Mouse (Mus musculus): ENCODE results near the gene Ube4a. TPM values are rescaled to one million over a fixed set of nuclear protein-coding genes. Genes with fewer than 3 reads are reported as not detected.
"Not testable (repeated sequence)": the region's sequence is repeated elsewhere in the genome, so short reads cannot be mapped to it uniquely, and the experiment has no call there.

The Ube4a gene
- polyA plus RNA-seq, 1 experiment from 2014 or later, result 38.2 TPM

DNA sequence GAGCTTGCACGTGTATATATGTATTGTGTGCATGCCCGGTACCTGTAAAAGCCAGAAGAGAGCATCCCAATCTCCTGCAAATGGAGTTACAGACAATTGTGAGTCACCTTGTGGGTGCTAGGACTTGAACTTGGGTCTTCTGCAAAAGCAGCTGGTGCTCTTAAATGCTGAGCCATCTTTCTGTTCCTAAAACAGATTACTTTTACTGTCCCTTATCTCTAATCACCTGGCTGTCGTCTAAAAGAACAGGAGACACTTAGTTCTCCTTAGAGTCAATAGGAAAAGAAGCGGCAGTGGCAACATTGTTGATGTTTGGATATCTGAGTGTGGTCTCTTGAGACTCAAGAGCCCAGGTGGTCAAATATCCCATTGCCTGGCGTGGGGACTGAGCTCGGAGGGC, 12.4 kb upstream of the Ube4a start:
- Histone ChIP-seq H3K4me1 (ENCODE audit: control insufficient read depth, insufficient read depth, low read length) (no peaks in the 10 kb centered on the region), H3K9me3 (ENCODE audit: control insufficient read depth, low read length) (no peaks in the 10 kb centered on the region), H3K27ac (ENCODE audit: low read depth, low read length) (no peak overlapping the region), H3K4me3 (ENCODE audit: low read depth, low read length) (no peak overlapping the region), H3K4me2 (ENCODE audit: low read depth) (no peak overlapping the region), H3K36me3 (ENCODE audit: control insufficient read depth, insufficient read depth, low read length) (no peaks in the 10 kb centered on the region), H3K9ac (ENCODE audit: low read length) (no peak overlapping the region), H3K27me3 (ENCODE audit: control insufficient read depth, insufficient read depth, low read length) (no peaks in the 10 kb centered on the region)
- DNase-seq (ENCODE audit: low spot score) (no peak), ATAC-seq (ENCODE audit: insufficient read depth, low FRiP score, low TSS enrichment) (no peak)
- WGBS, result 70% methylated on average over 6 of the region's 6 CpGs

DNA sequence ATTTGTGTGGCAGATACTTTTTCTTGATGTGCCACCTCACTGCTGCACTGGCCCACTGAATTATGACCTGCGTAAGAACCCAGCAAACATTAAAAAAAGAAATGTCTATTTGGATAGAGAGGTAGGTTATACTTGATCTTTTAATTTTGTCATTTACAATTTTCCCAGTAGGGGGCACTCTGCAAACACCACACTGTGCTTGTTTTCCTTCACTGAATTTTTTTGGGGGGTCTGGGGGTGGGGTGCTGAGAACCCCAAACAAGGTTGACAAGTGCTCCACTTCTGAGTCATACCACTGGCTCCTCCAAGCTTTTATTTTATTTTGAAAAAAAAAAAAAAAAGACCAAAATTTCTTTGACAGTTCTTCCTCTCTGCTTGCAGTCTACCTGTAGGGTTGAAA, 4.0 kb upstream of the Ube4a start:
- H3K27me3 ChIP-seq (ENCODE audit: control insufficient read depth, insufficient read depth, low read length), result no peaks in the 10 kb centered on the region
- no peak overlapping the region for H3K9ac ChIP-seq (ENCODE audit: low read length)
- H3K4me2 ChIP-seq (ENCODE audit: low read depth), result no peak overlapping the region
- H3K4me3 ChIP-seq (ENCODE audit: low read depth, low read length), result no peak overlapping the region
- DNase-seq (ENCODE audit: low spot score) (no peak), ATAC-seq (ENCODE audit: insufficient read depth, low FRiP score, low TSS enrichment) (no peak)
- H3K9me3 ChIP-seq (ENCODE audit: control insufficient read depth, low read length), result no peaks in the 10 kb centered on the region
- H3K27ac ChIP-seq (ENCODE audit: low read depth, low read length), result no peak overlapping the region
- H3K36me3 ChIP-seq (ENCODE audit: control insufficient read depth, insufficient read depth, low read length), result no peaks in the 10 kb centered on the region
- H3K4me1 ChIP-seq (ENCODE audit: control insufficient read depth, insufficient read depth, low read length), result peaks cover 7% of the 10 kb centered on the region
- WGBS, result 63% methylated on average over 1 of the region's 1 CpGs

DNA sequence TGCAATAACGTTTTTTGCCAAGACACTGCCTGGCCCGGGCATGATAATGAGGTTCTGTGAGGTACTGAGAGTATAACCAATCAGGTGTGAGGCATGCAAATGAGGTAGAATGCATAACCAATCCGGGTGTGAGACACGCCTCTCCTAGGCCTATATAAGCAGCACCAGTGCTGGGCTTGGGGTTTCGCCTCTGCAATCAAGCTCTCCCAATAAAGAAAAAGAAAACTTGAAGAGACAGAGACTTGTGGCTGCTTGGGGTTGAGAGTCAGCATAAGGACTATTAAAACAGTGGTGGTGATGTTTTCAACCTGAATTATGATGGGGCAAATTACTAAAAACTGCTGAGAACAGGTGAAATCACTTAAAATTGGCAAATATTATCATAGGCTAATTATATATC, 2.4 kb upstream of the Ube4a start:
- H3K4me3 ChIP-seq (ENCODE audit: low read depth, low read length); H3K36me3 ChIP-seq (ENCODE audit: control insufficient read depth, insufficient read depth, low read length): not testable (repeated sequence)
- 91% methylated on average over 5 of the region's 5 CpGs for WGBS

DNA sequence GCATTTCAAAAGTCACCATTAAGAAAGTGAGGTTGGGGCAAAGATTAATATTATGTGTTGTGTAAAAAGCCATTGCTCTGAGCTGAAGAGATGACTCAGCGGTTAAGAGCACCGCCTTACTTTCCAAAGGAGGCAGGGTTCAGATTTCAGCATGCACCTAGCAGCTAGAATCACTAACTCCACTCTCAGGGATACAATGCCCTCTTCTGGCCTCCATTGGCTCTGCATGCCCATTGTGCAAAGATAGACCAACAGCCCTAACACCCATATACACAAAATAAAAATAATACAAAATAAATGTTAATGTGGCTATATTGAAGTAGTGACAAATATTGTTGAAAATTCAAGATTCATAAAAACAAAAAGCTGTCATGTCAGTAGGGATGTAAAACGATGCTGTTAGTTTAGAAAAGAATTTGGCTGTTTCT, 1.4 kb upstream of the Ube4a start:
- H3K9ac ChIP-seq (ENCODE audit: low read length), result no peak overlapping the region
- H3K36me3 ChIP-seq (ENCODE audit: control insufficient read depth, insufficient read depth, low read length), result no peaks in the 10 kb centered on the region
- no peak overlapping the region for H3K4me3 ChIP-seq (ENCODE audit: low read depth, low read length)
- ATAC-seq (ENCODE audit: insufficient read depth, low FRiP score, low TSS enrichment) (no peak), DNase-seq (ENCODE audit: low spot score) (peak; percentile 63)
- no peaks in the 10 kb centered on the region for H3K27me3 ChIP-seq (ENCODE audit: control insufficient read depth, insufficient read depth, low read length)
- H3K4me2 ChIP-seq (ENCODE audit: low read depth), result no peak overlapping the region
- WGBS, result 27% methylated on average over 3 of the region's 3 CpGs
- H3K9me3 ChIP-seq (ENCODE audit: control insufficient read depth, low read length), result no peaks in the 10 kb centered on the region
- no peak overlapping the region for H3K27ac ChIP-seq (ENCODE audit: low read depth, low read length)
- peaks cover 11% of the 10 kb centered on the region for H3K4me1 ChIP-seq (ENCODE audit: control insufficient read depth, insufficient read depth, low read length)

More for the DNA sequence above, 2.4 kb upstream of the Ube4a start:
- H3K9ac ChIP-seq (ENCODE audit: low read length); H3K27me3 ChIP-seq (ENCODE audit: control insufficient read depth, insufficient read depth, low read length); H3K4me2 ChIP-seq (ENCODE audit: low read depth); H3K27ac ChIP-seq (ENCODE audit: low read depth, low read length); H3K9me3 ChIP-seq (ENCODE audit: control insufficient read depth, low read length); ATAC-seq (ENCODE audit: insufficient read depth, low FRiP score, low TSS enrichment); DNase-seq (ENCODE audit: low spot score): not testable (repeated sequence)
- H3K4me1 ChIP-seq (ENCODE audit: control insufficient read depth, insufficient read depth, low read length), result peaks cover 11% of the 10 kb centered on the region

DNA sequence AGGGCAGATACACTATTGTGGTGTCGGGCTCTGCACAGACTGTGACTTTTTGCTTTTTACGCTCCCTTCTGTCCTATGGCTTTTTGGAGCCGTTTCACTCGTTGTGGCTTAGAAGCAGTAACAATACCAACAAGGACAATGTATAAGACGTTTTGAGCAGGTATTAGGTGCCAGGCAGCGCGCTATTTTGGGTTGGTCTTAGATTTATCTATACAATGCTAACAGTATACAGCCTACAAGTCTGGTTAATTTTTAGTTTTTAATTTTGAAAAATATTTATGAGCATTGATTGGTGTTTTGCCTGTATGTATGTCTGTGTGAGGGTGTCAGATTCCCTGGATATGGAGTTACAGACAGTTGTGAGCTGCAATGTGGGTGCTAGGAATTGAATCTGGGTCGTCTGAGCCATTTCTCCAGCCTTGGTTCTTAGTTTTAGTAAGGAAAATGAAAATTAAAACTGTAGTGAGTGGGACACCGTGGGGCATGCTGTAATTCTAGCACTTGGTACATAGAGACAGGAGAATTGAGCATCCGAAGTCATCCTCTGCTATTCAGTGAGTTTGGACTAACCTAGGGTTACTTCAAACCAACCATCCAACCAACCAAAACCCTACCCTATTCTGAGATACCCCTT, 550 bp upstream of the Ube4a start:
- peak; percentile 48; the same call in 1 of the 2 replicates for ATAC-seq (ENCODE audit: insufficient read depth, low FRiP score, low TSS enrichment)

DNA sequence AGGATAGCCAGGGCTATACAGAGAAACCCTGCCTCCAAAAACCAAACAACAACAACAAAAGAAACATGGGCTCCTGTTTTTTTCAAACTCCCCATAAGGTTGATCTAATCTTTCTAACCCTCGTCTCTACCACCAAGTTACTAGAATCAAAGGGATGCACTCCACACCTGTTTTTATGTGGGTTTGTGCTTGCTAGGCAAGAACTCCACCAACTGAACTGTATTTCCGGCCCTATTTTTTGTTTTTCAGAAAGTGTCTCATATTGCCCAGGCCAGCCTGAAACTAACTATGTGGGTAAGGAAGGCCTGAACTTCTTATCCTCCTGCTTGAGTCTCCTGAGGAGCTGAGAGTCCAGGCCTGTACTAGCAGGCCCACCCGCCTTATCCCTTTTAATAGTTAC, 11.0 kb downstream of the Ube4a start:
- H3K9me3 ChIP-seq (ENCODE audit: control insufficient read depth, low read length), result no peaks in the 10 kb centered on the region
- H3K4me3 ChIP-seq (ENCODE audit: low read depth, low read length), result no peak overlapping the region
- ATAC-seq (ENCODE audit: insufficient read depth, low FRiP score, low TSS enrichment), result no peak
- 93% methylated on average over 3 of the region's 3 CpGs for WGBS
- no peaks in the 10 kb centered on the region for H3K4me1 ChIP-seq (ENCODE audit: control insufficient read depth, insufficient read depth, low read length)
- H3K27ac ChIP-seq (ENCODE audit: low read depth, low read length), result no peak overlapping the region
- peaks cover 6% of the 10 kb centered on the region; the same call in 1 of the 2 replicates for H3K36me3 ChIP-seq (ENCODE audit: control insufficient read depth, insufficient read depth, low read length)
- no peak overlapping the region for H3K9ac ChIP-seq (ENCODE audit: low read length)
- no peaks in the 10 kb centered on the region for H3K27me3 ChIP-seq (ENCODE audit: control insufficient read depth, insufficient read depth, low read length)
- H3K4me2 ChIP-seq (ENCODE audit: low read depth), result no peak overlapping the region
- no peak for DNase-seq (ENCODE audit: low spot score)

More for the DNA sequence above, 550 bp upstream of the Ube4a start:
- H3K27me3 ChIP-seq (ENCODE audit: control insufficient read depth, insufficient read depth, low read length), result no peaks in the 10 kb centered on the region
- peaks cover 11% of the 10 kb centered on the region for H3K4me1 ChIP-seq (ENCODE audit: control insufficient read depth, insufficient read depth, low read length)
- H3K9me3 ChIP-seq (ENCODE audit: control insufficient read depth, low read length), result no peaks in the 10 kb centered on the region
- H3K4me3 ChIP-seq (ENCODE audit: low read depth, low read length), result peak overlapping the region; percentile 82
- no peak overlapping the region for H3K27ac ChIP-seq (ENCODE audit: low read depth, low read length)
- DNase-seq (ENCODE audit: low spot score), result no peak
- H3K9ac ChIP-seq (ENCODE audit: low read length), result no peak overlapping the region
- H3K36me3 ChIP-seq (ENCODE audit: control insufficient read depth, insufficient read depth, low read length), result no peaks in the 10 kb centered on the region
- 17% methylated on average over 10 of the region's 10 CpGs for WGBS
- peak overlapping the region; percentile 60 for H3K4me2 ChIP-seq (ENCODE audit: low read depth)

DNA sequence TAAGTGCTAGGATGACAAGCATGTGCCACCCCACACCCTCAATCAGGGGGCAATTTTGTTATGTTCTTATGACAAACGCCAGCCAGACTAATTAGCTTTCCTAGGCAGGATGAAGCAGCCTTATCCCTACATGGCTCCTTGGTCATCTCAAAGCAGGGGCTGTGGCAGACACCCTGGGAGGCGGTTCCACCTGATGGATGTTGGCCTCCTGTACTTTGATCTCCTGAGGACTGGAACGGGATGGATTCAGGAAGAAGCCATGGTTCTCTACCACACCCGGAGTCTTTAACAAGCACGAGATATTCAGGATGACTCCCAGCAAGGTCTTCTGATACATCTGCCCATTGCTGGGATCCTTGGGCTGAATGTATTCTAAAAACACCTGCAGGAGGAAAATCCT, 17.6 kb downstream of the Ube4a start:
- peaks cover 15% of the 10 kb centered on the region for H3K36me3 ChIP-seq (ENCODE audit: control insufficient read depth, insufficient read depth, low read length)

DNA sequence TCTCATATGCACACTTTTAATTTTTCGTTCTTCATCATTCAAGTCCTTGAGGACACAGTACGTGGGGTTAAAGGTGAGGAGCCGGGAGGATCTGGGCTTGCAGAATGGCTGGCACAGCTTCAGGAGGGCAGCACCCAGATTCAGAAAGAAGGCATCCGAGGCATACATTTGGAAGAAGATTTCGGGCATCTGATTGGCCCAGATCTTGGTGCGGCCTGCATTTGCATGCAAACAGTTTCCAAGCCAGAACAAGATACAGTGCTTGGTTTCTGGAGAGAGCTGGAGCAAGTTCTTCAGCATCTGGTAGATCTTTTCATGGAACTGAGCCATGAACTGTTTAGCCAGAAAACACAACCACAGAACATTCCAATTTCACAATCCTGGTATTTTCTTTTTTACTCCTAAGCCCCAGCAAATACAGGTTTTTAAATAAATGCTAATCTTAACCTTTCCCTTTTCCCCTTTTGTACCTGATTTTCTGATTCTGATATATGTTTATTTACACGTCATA, 19.2 kb downstream of the Ube4a start:
- Histone ChIP-seq H3K9ac (ENCODE audit: low read length) (no peak overlapping the region), H3K27ac (ENCODE audit: low read depth, low read length) (no peak overlapping the region), H3K4me1 (ENCODE audit: control insufficient read depth, insufficient read depth, low read length) (no peaks in the 10 kb centered on the region), H3K27me3 (ENCODE audit: control insufficient read depth, insufficient read depth, low read length) (no peaks in the 10 kb centered on the region), H3K36me3 (ENCODE audit: control insufficient read depth, insufficient read depth, low read length) (peaks cover 14% of the 10 kb centered on the region), H3K9me3 (ENCODE audit: control insufficient read depth, low read length) (no peaks in the 10 kb centered on the region), H3K4me2 (ENCODE audit: low read depth) (no peak overlapping the region), H3K4me3 (ENCODE audit: low read depth, low read length) (no peak overlapping the region)
- WGBS, result 93% methylated on average over 7 of the region's 7 CpGs
- DNase-seq (ENCODE audit: low spot score) (no peak), ATAC-seq (ENCODE audit: insufficient read depth, low FRiP score, low TSS enrichment) (no peak)

More for the DNA sequence above, 17.6 kb downstream of the Ube4a start:
- Histone ChIP-seq H3K27me3 (ENCODE audit: control insufficient read depth, insufficient read depth, low read length) (no peaks in the 10 kb centered on the region), H3K9me3 (ENCODE audit: control insufficient read depth, low read length) (no peaks in the 10 kb centered on the region), H3K27ac (ENCODE audit: low read depth, low read length) (no peak overlapping the region), H3K4me1 (ENCODE audit: control insufficient read depth, insufficient read depth, low read length) (no peaks in the 10 kb centered on the region), H3K9ac (ENCODE audit: low read length) (no peak overlapping the region), H3K4me2 (ENCODE audit: low read depth) (no peak overlapping the region), H3K4me3 (ENCODE audit: low read depth, low read length) (no peak overlapping the region)
- no peak for ATAC-seq (ENCODE audit: insufficient read depth, low FRiP score, low TSS enrichment)
- 93% methylated on average over 5 of the region's 5 CpGs for WGBS
- DNase-seq (ENCODE audit: low spot score), result no peak

DNA sequence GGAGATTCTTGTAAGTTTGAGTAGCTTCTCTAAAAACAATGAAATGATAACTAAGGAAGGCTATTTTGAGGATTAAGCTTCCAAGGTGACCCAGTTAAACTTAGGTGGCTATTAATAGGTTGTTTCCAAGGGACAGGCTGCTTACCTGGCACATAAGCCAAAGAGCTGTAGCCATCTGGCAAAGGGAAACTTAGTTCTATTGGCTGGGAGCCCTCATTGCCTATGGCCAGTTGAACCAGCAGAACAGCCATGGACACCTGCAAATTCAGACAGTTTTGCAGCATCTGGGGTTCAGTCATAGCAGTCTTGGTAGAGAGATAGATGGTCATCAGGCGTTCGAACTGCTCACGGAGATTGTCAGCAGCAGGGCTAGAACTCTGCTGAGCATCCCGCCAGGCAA, 23.0 kb downstream of the Ube4a start:
- Histone ChIP-seq H3K9me3 (ENCODE audit: control insufficient read depth, low read length) (no peaks in the 10 kb centered on the region), H3K4me2 (ENCODE audit: low read depth) (no peak overlapping the region), H3K4me3 (ENCODE audit: low read depth, low read length) (no peak overlapping the region), H3K4me1 (ENCODE audit: control insufficient read depth, insufficient read depth, low read length) (no peaks in the 10 kb centered on the region), H3K36me3 (ENCODE audit: control insufficient read depth, insufficient read depth, low read length) (peaks cover 7% of the 10 kb centered on the region; the same call in 1 of the 2 replicates), H3K27me3 (ENCODE audit: control insufficient read depth, insufficient read depth, low read length) (no peaks in the 10 kb centered on the region), H3K9ac (ENCODE audit: low read length) (no peak overlapping the region), H3K27ac (ENCODE audit: low read depth, low read length) (no peak overlapping the region)
- no peak for ATAC-seq (ENCODE audit: insufficient read depth, low FRiP score, low TSS enrichment)
- WGBS, result 94% methylated on average over 4 of the region's 4 CpGs
- DNase-seq (ENCODE audit: low spot score), result no peak

All from neural tube, embryonic 11.5 days (tissue).